Mouse (Mus musculus): Measurements from ENCODE around the gene Kcne4. TPM values are rescaled to one million over a fixed set of nuclear protein-coding genes. Genes with fewer than 3 reads are reported as not detected.

Gene Kcne4
- total and polyA plus RNA-seq, 2 experiments from 2014 or later, result 3.5 to 3.9 TPM

GRCm38 (mm10) chr1:78866455-78866854, 49.9 kb downstream of the Kcne4 start:
- peak overlapping the region; percentile 22; the same call in 1 of the 2 replicates for H3K27ac ChIP-seq (ENCODE audit: low read depth)
- no peaks in the 10 kb centered on the region for H3K9me3 ChIP-seq (replicated peaks; ENCODE audit: control insufficient read depth, low read length)
- no peaks in the 10 kb centered on the region for H3K27me3 ChIP-seq (ENCODE audit: control insufficient read depth, insufficient read depth, low read length)
- no peak overlapping the region for H3K9ac ChIP-seq (replicated peaks; ENCODE audit: low read depth, low read length)
- no peak overlapping the region for H3K4me3 ChIP-seq (ENCODE audit: low read depth, low read length)
- DNase-seq (ENCODE audit: low spot score), result no peak
- ATAC-seq (ENCODE audit: insufficient read depth, low read depth), result no peak
- peaks cover 29% of the 10 kb centered on the region for H3K4me1 ChIP-seq (ENCODE audit: control insufficient read depth, insufficient read depth)
- no peak for TF ChIP-seq CTCF (IDR thresholded peaks at IDR 0.05; ENCODE audit: low read depth)
- TF ChIP-seq EP300 (IDR thresholded peaks at IDR 0.05; ENCODE audit: low read depth), result no peak
- WGBS, result 79% methylated on average over 2 of the region's 2 CpGs
- H3K36me3 ChIP-seq (replicated peaks; ENCODE audit: control insufficient read depth, insufficient read depth, low read length), result no peaks in the 10 kb centered on the region
- H3K4me2 ChIP-seq (ENCODE audit: low read depth, low read length), result no peak overlapping the region

Other genes with a start within 250 kb of the Kcne4 start
- 66.2 and 117 TPM in 2 replicates for gene Acsl3, start 158.9 kb upstream of the Kcne4 start, total RNA-seq (2014; rRNA removed; ENCODE audit: low replicate concordance)
- 42.8 and 47.5 TPM in 2 replicates for gene Acsl3, start 158.9 kb upstream of the Kcne4 start, polyA plus RNA-seq (2015; fragmentation: Nextera tagmentation; extraction: Ambion mirVana)
- gene Utp14b, start 158.7 kb upstream of the Kcne4 start, total RNA-seq (2014; rRNA removed; ENCODE audit: low replicate concordance), result 2.3 and 5.4 TPM in 2 replicates
- gene Utp14b, start 158.7 kb upstream of the Kcne4 start, polyA plus RNA-seq (2015; fragmentation: Nextera tagmentation; extraction: Ambion mirVana), result 0.74 and 0.94 TPM in 2 replicates